Mouse (Mus musculus) cerebellum, postnatal 4 days (tissue): ENCODE data around the gene Olfr1258.
"Not testable (repeated sequence)": the region's sequence is repeated elsewhere in the genome, so short reads cannot be mapped to it uniquely, and the experiment has no call there.

ENCODE experiments used
- DNase-seq, 2 experiments: peaks; one replicate each; pipeline ENCODE4 v3.0.0; 2022; ENCODE audit warnings: low spot score in 2 of 2, mixed read lengths in 1 of 2

Gene Olfr1258

GRCm38 (mm10) chr2:89927009-89927408, at the start of gene Olfr1258:
Olfr1258 (plus strand) TSS chr2:89927309.
- no peak for DNase-seq

DNA sequence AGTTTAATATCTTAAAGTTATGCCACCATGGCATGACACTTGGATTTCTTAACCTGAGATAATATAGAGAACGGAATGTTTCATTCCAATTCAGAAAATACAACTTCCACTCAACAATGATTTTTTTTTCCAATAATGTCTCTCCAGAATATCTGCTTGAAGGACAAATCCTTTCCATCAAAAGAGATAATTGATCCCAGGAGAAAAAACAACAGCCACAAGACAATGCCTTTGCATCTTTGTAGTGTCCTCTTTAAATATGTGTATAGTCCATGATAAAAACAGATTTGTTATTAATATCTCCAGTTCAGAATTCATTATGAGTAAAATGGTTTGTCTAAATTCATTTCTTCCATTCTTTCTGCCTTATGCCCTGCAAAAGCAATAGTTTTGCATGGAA, 49.0 kb upstream of the Olfr1258 start, which contains the start of gene Olfr1257:
Gene Olfr1257 (plus strand): TSS at position 301 of the 400 bp plus-strand sequence.
- no peak for DNase-seq

GRCm38 (mm10) chr2:89912616-89913015, 14.5 kb upstream of the Olfr1258 start:
- DNase-seq, result not testable (repeated sequence)

DNA sequence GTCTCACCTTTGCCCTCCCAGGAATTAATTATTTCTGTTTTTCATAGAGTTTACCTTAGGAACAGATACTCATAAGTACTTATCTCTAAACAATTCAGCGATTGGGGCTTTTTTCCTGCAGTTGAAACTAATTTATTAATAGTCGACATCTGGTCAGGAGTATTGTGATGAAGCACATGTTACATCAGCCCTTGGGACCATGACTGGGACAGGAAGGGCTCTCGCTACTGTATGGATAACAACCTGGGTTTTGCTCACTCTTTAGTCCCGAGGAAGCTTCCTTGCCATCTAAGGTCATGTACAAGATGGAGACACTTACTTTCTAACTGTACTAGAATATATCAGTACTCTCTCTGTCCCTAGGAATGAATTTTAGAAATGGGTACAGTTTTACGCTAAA, 21.5 kb downstream of the Olfr1258 start, which contains the start of gene Olfr1259:
Gene Olfr1259 (minus strand): TSS at position 101 of the 400 bp plus-strand sequence.
- no peak for DNase-seq

DNA sequence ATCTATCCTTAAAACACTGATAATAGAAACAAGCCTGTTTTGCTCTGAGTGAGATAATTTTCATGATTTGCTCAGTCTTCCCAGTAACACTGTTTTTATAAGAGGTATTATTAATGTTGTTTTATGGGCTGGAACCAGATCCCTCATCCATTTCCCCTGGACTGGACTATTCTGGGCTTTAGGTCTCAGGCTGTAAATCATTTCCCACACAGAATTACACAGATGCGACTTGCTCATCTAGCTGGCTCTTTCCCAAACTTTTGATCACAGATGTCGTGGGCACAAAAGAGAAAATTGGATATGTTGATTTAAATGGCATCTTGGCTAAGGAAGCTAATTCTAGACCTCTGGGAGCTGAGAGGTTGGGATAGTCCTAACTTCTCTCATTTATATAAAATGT, 47.1 kb downstream of the Olfr1258 start, which contains the start of gene Olfr1260:
Gene Olfr1260 (plus strand): TSS at position 157 of the 400 bp plus-strand sequence.
- DNase-seq, result no peak

- DNase-seq, result no peak
Observed at GRCm38 (mm10) chr2:89977709-89978108, 50.6 kb downstream of the Olfr1258 start.
